Mouse (Mus musculus): ENCODE data around the gene Etnk1.
"Not testable (repeated sequence)": the region's sequence is repeated elsewhere in the genome, so short reads cannot be mapped to it uniquely, and the experiment has no call there.

Gene Etnk1

GRCm38 (mm10) chr6:143166452-143167357 is at the start of gene Etnk1:
Gene Etnk1 (plus strand): TSS chr6:143167221.
- peak; percentile 95 for DNase-seq (ENCODE audit: low spot score)

- no peak for DNase-seq (ENCODE audit: low spot score)
Measured at GRCm38 (mm10) chr6:143119325-143119724, 47.7 kb upstream of the Etnk1 start.

DNA sequence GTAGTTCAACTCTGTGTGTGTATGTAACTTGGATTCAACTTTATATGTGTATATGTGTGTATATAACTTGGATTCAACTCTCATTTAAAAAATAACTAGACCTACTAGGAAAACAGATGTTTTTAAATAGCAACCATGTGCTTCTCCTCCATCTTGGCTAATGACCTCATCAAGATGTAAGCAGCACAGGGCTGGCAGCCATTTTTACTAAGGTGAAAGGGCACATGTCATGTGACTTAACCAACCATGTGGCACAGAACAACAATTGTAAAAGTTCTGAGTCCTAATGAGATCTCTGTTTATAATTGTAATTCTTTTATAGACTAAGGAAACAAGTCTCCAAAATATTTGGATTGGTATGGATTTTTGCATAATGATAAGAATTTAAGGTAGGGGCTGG is 41.3 kb upstream of the Etnk1 start:
- no peak for DNase-seq (ENCODE audit: low spot score)

GRCm38 (mm10) chr6:143129466-143129865 is 37.6 kb upstream of the Etnk1 start:
- DNase-seq (ENCODE audit: low spot score) = no peak

- DNase-seq (ENCODE audit: low spot score) = no peak
Measured at GRCm38 (mm10) chr6:143129952-143130351, 37.1 kb upstream of the Etnk1 start.

- no peak for DNase-seq (ENCODE audit: low spot score)
Measured at GRCm38 (mm10) chr6:143130411-143130810, 36.6 kb upstream of the Etnk1 start.

DNA sequence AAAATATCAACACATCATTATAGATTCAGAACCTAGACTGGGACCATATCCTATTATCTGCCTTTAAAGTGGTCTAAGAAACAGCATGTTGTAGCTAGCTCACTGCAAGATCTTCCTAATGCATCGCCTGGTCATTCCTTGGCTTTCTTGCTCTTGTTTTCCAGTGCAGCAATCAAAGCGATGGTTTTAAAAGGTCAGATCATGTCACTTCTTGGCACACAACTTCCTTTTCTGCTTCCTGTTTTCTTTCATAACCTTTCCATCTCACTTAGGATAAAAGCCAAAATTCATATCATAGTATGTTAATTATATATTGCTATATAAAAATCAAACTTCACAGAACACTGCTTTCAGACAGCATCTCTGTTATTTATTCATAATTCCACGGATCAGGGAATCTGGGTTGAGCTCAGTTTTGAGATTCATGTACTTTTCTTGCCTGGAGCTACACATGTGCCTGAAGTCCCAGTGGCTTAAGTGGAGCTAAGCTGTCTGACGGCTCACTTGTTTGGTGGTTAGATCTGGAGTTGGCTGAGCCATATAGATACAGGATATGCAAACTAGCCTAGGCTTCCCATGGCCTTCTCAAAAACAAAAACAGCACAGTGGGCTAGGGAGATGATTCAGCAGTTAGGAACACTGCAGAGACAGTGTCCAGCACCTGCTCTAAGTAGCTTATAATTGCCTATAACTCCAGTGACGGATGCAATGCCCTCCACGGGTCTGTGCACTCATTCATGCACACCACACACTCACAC is 34.9 kb upstream of the Etnk1 start:
- no peak for DNase-seq (ENCODE audit: low spot score)

GRCm38 (mm10) chr6:143133150-143133549 is 33.9 kb upstream of the Etnk1 start:
- DNase-seq (ENCODE audit: low spot score) = no peak

GRCm38 (mm10) chr6:143135097-143135496 is 31.9 kb upstream of the Etnk1 start:
- DNase-seq (ENCODE audit: low spot score) = no peak

- no peak for DNase-seq (ENCODE audit: low spot score)
Measured at GRCm38 (mm10) chr6:143136688-143137087, 30.3 kb upstream of the Etnk1 start.

DNA sequence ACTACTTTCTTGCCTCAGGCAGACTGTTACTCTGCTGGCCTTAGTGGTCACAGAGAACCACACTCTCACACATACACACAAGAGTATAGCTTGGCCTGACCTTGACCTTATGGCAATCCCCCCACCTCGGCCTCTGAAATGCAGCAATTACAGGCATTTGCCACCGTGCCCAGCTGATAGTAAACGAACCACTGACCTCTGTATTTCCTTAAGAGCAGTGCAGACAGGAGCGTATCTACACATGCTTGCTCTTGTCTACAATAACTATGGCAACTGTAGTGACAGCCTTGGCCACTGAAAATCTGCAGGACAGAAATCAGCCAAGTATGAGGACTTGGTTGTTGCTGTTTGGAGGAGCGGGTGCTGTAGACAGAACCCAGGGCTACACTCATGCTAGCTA is 29.7 kb upstream of the Etnk1 start:
- no peak for DNase-seq (ENCODE audit: low spot score)

- no peak for DNase-seq (ENCODE audit: low spot score)
Measured at GRCm38 (mm10) chr6:143139417-143139816, 27.6 kb upstream of the Etnk1 start.

DNA sequence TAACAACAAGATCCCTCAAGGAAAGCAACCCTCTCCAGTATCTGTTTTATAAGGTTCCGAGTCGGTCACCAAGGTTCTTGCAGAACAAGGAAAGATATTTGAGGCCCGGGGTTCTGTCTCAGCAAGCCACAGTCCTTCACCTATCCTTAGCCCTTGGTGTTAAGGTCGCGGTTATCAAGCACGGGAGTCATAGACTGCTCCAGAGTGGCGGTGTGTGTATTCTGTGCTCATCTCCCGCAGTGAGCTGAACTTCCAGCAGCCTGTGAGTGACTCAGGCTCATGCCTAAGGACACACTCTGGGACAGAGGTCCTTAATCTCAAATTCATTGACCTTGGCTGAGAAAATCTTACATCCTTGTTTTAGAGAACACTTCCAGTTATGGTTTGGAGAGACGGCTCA is 26.1 kb upstream of the Etnk1 start:
- DNase-seq (ENCODE audit: low spot score) = no peak

- DNase-seq (ENCODE audit: low spot score) = not testable (repeated sequence)
Measured at GRCm38 (mm10) chr6:143141624-143142592, 25.1 kb upstream of the Etnk1 start.

DNA sequence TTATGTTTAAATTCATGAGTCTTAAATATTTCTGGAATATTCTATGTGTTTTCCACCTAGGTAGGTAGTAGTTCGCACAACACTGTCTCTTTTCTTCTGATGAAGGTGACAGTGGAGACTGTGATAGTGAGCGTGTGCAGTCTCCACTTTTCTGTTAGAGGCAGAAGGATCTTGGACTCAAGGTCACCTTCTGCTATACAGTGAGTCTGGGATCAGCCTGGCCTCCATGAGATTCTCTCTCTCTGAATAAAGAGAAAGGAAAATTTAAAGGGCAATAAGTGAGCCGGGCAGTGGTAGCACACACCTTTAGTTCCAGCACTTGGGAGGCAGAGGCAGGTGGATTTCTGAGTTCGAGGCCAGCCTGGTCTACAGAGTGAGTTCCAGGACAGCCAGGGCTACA is 24.2 kb upstream of the Etnk1 start:
- DNase-seq (ENCODE audit: low spot score) = no peak

DNA sequence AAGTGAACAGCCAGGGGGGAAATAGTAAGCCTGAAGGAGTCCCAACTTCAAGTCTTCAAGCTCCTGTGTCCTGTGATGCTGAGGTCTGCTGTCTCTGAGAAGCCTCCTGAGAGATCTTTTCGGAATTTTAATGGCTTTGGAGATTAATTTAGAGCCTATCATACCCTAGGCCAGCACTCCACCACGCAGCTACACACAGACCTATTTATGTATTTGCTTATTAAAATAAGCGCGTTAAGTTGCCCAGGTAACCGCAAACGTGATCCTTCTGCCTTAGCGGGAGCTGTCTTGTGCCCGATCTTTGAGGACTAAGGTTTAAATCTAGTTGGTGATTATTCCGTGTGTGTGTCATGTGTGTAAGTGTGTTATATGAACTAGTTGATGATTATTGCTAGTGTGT is 23.7 kb upstream of the Etnk1 start:
- DNase-seq (ENCODE audit: low spot score) = no peak

DNA sequence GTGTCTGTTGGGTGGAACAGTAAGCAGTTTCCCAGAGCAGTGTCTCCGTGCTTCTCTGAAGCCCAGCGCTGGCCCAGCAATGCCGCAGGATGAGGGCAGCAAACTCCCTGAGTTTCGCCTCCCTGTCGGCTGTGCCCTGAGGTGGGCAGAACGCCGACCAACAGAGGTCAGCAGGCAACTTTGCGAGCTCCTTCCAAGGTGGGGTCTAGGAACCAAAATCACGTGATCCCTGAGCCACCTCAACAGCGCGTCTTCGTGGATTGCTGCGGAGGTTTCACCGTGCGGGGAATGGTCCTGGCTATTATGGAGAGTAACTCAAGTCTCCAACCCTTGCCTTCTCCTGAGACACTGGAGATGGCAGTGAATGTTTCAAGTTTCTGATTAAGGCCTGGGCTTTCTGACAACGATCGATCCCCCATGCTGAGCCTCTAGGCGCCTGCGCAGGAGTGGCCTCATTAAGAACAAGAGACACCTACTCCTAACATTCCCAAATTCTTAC is 23.2 kb upstream of the Etnk1 start:
- no peak for DNase-seq (ENCODE audit: low spot score)

- DNase-seq (ENCODE audit: low spot score) = no peak
Measured at GRCm38 (mm10) chr6:143144556-143144955, 22.5 kb upstream of the Etnk1 start.

- DNase-seq (ENCODE audit: low spot score) = no peak
Measured at GRCm38 (mm10) chr6:143145051-143145450, 22.0 kb upstream of the Etnk1 start.

DNA sequence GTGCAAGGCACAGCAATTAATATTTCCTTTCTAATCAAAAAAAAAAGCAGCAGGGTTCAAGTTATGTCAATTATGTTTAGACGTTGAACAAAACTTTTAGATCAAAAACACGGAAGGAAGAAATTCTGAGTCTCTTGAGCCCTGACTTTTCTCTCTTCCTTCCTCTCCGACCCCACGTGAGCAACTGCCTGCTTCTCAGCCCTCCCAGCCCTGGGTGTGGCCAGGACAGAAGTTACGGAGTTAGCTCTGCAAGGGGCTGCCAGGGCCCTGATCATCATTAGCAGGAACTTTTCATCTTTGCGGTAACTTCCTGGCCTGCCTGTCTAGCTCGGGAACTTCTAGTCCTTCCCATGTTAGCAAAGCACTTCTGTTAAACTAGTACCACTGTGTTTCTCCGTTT is 20.3 kb upstream of the Etnk1 start:
- no peak for DNase-seq (ENCODE audit: low spot score)

DNA sequence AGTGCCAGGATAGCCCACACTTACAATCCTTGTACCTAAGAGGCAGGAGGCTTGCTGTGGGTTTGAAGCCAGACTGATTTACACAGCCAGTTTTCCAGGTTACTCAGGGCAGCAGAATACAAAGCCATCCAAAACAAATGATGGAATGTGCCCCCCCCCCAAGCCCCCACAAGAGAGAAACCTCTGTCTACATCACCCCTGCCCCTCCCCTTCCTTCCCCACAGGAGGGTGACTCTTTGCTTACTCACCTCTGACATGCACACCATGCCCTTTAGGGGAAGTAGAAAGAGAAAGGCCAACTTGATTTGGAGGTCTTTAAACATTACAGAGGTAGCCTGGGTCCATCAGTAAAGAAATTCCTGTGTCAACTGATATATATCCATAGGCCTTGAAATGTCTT is 18.2 kb upstream of the Etnk1 start:
- DNase-seq (ENCODE audit: low spot score) = no peak

GRCm38 (mm10) chr6:143149766-143150291 is 17.2 kb upstream of the Etnk1 start:
- no peak for DNase-seq (ENCODE audit: low spot score)
